Mouse (Mus musculus): ENCODE measurements at regions not wholly inside any gene's neighbourhood (a gene's known extent, or its start where the extent isn't known, plus 50 kb on each side); places are given as distances from the start of the nearest gene placed in this dataset.

DNA sequence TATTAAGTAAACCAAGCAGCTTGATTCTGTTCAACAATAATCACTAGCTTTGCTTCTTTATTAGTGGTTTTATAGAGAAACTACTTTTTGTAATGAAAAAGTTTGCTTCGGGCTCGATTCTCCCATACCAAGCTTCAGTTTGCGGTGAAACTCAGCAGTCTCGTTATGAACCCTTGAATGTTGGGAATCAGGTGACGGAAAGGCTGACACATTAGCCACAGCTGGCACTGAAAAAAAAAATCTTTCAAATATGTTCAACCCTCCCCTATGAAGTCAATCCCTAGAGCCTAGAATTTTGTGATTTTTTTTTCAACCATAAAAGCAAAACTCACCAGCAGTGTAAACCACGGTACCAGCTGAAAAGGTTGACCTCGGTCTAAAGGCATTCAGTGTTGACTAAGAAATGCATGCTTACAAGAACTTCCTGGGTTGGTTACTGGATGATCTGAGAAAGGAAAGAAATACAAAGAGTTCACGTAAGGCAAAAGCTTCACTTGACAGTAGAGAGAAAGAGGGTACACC is 223.4 kb downstream of the Sox4 start:
- Histone ChIP-seq H3K27me3 (ENCODE audit: control insufficient read depth, insufficient read depth, low read depth, low read length) (no peaks in the 10 kb centered on the region), H3K4me1 (ENCODE audit: control insufficient read depth, low read depth, low read length) (no peaks in the 10 kb centered on the region), H3K36me3 (ENCODE audit: control insufficient read depth, insufficient read depth) (no peaks in the 10 kb centered on the region), H3K9me3 (replicated peaks; ENCODE audit: control insufficient read depth, low read length) (no peaks in the 10 kb centered on the region), H3K27ac (ENCODE audit: low read length) (no peak overlapping the region), H3K4me3 (ENCODE audit: low read depth, low read length) (no peak overlapping the region), H3K9ac (ENCODE audit: low read depth, low read length) (no peak overlapping the region), H3K4me2 (ENCODE audit: low read depth, low read length) (no peak overlapping the region)
- no peak for ATAC-seq (ENCODE audit: low read depth)
- WGBS (ENCODE audit: insufficient replicate concordance): 76% methylated on average over 8 of the region's 8 CpGs

DNA sequence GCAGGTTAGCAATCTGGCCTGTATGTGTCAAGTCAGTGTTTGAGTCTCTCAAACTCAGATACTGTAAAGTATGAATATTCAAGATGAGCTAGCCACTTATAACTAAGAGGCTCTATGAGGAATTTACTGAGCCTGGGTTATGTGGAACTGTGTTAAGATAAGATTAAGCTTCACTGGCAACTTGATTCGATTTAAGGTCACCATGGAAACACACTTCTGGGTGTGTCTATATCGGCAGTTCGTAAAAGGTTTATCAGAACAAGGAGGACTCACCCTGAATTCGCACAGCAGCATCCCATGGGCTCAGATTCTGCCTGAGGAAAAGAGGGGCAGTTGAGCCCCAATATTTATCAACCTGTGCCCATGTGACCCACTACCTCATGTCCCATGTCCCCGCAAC is 224.7 kb downstream of the Sox4 start:
- Histone ChIP-seq H3K4me3 (ENCODE audit: low read depth, low read length) (no peak overlapping the region), H3K36me3 (ENCODE audit: control insufficient read depth, insufficient read depth) (no peaks in the 10 kb centered on the region), H3K27ac (ENCODE audit: low read length) (no peak overlapping the region), H3K27me3 (ENCODE audit: control insufficient read depth, insufficient read depth, low read depth, low read length) (no peaks in the 10 kb centered on the region), H3K9me3 (replicated peaks; ENCODE audit: control insufficient read depth, low read length) (no peaks in the 10 kb centered on the region), H3K9ac (ENCODE audit: low read depth, low read length) (no peak overlapping the region), H3K4me2 (ENCODE audit: low read depth, low read length) (no peak overlapping the region), H3K4me1 (ENCODE audit: control insufficient read depth, low read depth, low read length) (no peaks in the 10 kb centered on the region)
- no peak for ATAC-seq (ENCODE audit: low read depth)
- 25% methylated on average over 5 of the region's 5 CpGs for WGBS (ENCODE audit: insufficient replicate concordance)

DNA sequence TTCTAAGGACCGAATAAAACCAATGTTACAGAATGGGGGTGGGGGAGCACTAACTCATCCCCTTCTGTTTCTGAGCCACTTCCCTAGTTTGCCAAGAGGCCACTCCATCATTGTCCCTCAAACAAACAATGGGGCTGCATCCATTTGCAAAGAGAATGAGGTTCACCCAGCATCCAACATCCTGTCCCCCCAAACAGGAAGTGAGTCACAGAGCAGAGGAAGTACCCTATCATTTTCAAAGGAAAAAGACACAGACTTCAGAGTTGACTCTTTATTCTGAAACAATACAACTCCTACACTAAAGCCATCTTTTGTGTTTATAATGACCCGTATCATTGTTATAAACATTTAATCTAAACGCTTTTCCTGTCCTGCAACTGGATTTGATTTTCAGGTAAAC is 229.2 kb downstream of the Sox4 start:
- ATAC-seq (ENCODE audit: low read depth): no peak
- H3K4me1 ChIP-seq (ENCODE audit: control insufficient read depth, low read depth, low read length): no peaks in the 10 kb centered on the region
- no peak overlapping the region for H3K4me2 ChIP-seq (ENCODE audit: low read depth, low read length)
- 33% methylated on average over 3 of the region's 3 CpGs for whole genome bisulfite sequencing (ENCODE audit: insufficient replicate concordance)
- no peak overlapping the region for H3K4me3 ChIP-seq (ENCODE audit: low read depth, low read length)
- no peaks in the 10 kb centered on the region for H3K27me3 ChIP-seq (ENCODE audit: control insufficient read depth, insufficient read depth, low read depth, low read length)
- H3K36me3 ChIP-seq (ENCODE audit: control insufficient read depth, insufficient read depth): no peaks in the 10 kb centered on the region
- H3K27ac ChIP-seq (ENCODE audit: low read length): no peak overlapping the region
- no peaks in the 10 kb centered on the region for H3K9me3 ChIP-seq (replicated peaks; ENCODE audit: control insufficient read depth, low read length)
- no peak overlapping the region for H3K9ac ChIP-seq (ENCODE audit: low read depth, low read length)

DNA sequence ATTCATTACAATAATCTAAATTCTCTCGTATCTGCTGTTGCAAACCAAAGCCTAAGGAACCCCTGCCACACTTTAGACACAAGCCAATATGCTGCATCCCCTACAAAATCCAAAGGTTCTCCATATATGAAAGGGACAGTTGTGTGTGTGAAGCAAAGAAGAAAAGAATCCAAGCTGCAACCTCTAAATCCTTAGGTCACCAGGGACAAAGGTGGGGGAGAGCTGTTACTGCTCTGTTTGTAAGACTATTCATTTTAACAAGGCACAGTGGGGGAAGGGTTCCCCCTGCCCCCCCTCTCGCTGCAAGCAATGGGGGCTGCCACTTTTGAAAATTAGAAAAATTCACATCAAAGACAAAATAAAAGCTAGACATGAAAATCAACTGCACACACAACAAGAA is 231.4 kb downstream of the Sox4 start:
- Histone ChIP-seq H3K4me2 (ENCODE audit: low read depth, low read length) (no peak overlapping the region), H3K27ac (ENCODE audit: low read length) (no peak overlapping the region), H3K36me3 (ENCODE audit: control insufficient read depth, insufficient read depth) (no peaks in the 10 kb centered on the region), H3K27me3 (ENCODE audit: control insufficient read depth, insufficient read depth, low read depth, low read length) (no peaks in the 10 kb centered on the region), H3K4me1 (ENCODE audit: control insufficient read depth, low read depth, low read length) (no peaks in the 10 kb centered on the region), H3K9me3 (replicated peaks; ENCODE audit: control insufficient read depth, low read length) (no peaks in the 10 kb centered on the region), H3K4me3 (ENCODE audit: low read depth, low read length) (no peak overlapping the region), H3K9ac (ENCODE audit: low read depth, low read length) (no peak overlapping the region)
- no peak for ATAC-seq (ENCODE audit: low read depth)
- WGBS (ENCODE audit: insufficient replicate concordance): 62% methylated on average over 2 of the region's 2 CpGs

DNA sequence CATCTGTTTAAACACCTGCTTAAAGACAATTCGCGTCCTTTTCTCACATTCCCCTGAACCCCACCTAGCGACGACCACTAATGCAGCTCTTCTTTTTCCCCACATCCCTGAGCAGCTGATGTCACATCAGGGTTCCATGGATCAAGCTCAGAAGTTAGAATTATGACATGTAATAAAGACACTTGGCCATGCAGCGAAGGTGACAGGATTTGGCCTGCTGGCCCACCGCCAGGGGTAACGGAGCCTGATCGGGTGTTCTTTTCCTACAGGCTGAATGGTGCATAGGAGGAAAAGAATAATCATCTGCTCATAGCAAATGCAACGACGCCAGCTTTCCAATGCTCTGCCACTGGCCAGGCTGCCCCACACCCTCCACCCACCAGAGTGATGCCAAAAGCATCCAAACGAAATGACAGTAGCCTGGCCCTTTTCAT is 231.9 kb downstream of the Sox4 start:
- H3K9ac ChIP-seq (ENCODE audit: low read depth, low read length): no peak overlapping the region
- WGBS (ENCODE audit: insufficient replicate concordance): 74% methylated on average over 11 of the region's 11 CpGs
- H3K27me3 ChIP-seq (ENCODE audit: control insufficient read depth, insufficient read depth, low read depth, low read length): no peaks in the 10 kb centered on the region
- H3K4me1 ChIP-seq (ENCODE audit: control insufficient read depth, low read depth, low read length): no peaks in the 10 kb centered on the region
- H3K9me3 ChIP-seq (replicated peaks; ENCODE audit: control insufficient read depth, low read length): no peaks in the 10 kb centered on the region
- no peaks in the 10 kb centered on the region for H3K36me3 ChIP-seq (ENCODE audit: control insufficient read depth, insufficient read depth)
- no peak overlapping the region for H3K27ac ChIP-seq (ENCODE audit: low read length)
- no peak overlapping the region for H3K4me2 ChIP-seq (ENCODE audit: low read depth, low read length)
- H3K4me3 ChIP-seq (ENCODE audit: low read depth, low read length): no peak overlapping the region
- no peak for ATAC-seq (ENCODE audit: low read depth)

DNA sequence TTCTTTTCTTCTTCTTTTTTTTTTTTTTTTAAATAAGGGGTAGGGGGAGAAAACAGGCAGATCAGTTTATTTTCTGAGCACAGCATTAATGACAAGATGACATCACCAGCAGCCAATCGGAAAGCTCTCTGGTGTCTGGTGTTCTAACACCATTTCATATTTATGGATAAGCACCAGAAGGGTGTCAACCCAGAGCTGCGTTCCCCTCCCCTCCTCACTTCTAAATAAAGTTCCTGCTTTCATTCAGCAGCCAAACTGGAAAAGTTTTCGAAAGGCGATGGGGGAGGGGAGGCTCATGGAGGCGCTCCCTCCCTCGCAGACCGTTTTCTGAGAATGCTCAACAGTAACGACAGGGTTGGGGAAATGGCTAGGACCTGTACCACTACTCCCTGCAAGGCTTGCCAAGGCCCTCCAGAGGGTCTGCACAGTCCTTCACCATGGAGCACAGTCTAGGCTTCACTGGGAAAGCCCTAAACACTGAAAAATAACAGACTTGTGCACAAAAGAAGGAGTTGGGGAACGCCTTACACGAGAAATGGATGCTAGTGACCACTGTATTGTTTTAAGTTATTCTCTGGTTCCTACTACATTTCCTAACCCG is 232.8 kb downstream of the Sox4 start:
- no peak overlapping the region for H3K9ac ChIP-seq (ENCODE audit: low read depth, low read length)
- no peaks in the 10 kb centered on the region for H3K4me1 ChIP-seq (ENCODE audit: control insufficient read depth, low read depth, low read length)
- no peaks in the 10 kb centered on the region for H3K9me3 ChIP-seq (replicated peaks; ENCODE audit: control insufficient read depth, low read length)
- no peak overlapping the region for H3K27ac ChIP-seq (ENCODE audit: low read length)
- H3K36me3 ChIP-seq (ENCODE audit: control insufficient read depth, insufficient read depth): no peaks in the 10 kb centered on the region
- H3K4me3 ChIP-seq (ENCODE audit: low read depth, low read length): no peak overlapping the region
- no peak for ATAC-seq (ENCODE audit: low read depth)
- 33% methylated on average over 11 of the region's 11 CpGs for WGBS (ENCODE audit: insufficient replicate concordance)
- H3K4me2 ChIP-seq (ENCODE audit: low read depth, low read length): no peak overlapping the region
- H3K27me3 ChIP-seq (ENCODE audit: control insufficient read depth, insufficient read depth, low read depth, low read length): no peaks in the 10 kb centered on the region

DNA sequence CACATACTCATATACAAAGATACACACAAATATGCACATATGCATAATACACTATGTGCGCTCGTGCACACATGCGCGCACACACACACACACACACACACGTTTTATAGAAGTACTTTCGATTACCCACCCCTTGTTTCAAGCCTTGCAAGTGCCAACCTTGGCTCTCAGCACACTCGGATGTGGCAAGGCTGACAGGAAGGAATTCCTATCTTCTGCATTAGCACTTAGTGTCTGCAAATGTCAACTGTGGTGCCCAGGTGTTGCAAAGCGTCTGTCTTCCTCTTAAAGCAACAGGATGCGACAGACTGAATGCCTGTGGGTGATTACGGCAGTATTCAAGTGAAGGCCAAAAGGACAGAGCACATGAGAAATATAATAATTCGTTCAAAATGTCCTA is 233.3 kb downstream of the Sox4 start:
- H3K27me3 ChIP-seq (ENCODE audit: control insufficient read depth, insufficient read depth, low read depth, low read length): no peaks in the 10 kb centered on the region
- WGBS (ENCODE audit: insufficient replicate concordance): 43% methylated on average over 11 of the region's 11 CpGs
- no peak overlapping the region for H3K4me3 ChIP-seq (ENCODE audit: low read depth, low read length)
- H3K4me2 ChIP-seq (ENCODE audit: low read depth, low read length): no peak overlapping the region
- no peaks in the 10 kb centered on the region for H3K36me3 ChIP-seq (ENCODE audit: control insufficient read depth, insufficient read depth)
- H3K9ac ChIP-seq (ENCODE audit: low read depth, low read length): no peak overlapping the region
- ATAC-seq (ENCODE audit: low read depth): no peak
- no peaks in the 10 kb centered on the region for H3K4me1 ChIP-seq (ENCODE audit: control insufficient read depth, low read depth, low read length)
- no peak overlapping the region for H3K27ac ChIP-seq (ENCODE audit: low read length)
- no peaks in the 10 kb centered on the region for H3K9me3 ChIP-seq (replicated peaks; ENCODE audit: control insufficient read depth, low read length)

DNA sequence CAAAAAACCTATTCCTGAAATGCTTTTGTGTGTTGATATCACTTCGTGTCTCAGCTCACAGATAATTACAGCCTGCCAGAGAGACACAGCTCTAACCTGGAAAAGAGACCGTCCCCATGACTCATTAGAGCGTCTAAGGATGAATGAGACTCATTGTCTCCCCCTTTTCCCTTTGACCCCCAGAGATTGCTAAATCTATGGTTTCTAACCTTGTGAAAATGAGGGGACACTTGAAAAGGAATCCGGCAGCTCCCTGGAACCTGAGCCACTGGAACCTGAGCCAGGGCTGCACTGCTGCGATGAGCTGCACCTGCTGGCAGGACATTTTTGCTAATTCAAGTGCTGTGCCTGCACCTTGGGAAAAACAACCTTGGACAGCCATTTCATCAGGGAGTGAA is 234.6 kb downstream of the Sox4 start:
- H3K27ac ChIP-seq (ENCODE audit: low read length): no peak overlapping the region

DNA sequence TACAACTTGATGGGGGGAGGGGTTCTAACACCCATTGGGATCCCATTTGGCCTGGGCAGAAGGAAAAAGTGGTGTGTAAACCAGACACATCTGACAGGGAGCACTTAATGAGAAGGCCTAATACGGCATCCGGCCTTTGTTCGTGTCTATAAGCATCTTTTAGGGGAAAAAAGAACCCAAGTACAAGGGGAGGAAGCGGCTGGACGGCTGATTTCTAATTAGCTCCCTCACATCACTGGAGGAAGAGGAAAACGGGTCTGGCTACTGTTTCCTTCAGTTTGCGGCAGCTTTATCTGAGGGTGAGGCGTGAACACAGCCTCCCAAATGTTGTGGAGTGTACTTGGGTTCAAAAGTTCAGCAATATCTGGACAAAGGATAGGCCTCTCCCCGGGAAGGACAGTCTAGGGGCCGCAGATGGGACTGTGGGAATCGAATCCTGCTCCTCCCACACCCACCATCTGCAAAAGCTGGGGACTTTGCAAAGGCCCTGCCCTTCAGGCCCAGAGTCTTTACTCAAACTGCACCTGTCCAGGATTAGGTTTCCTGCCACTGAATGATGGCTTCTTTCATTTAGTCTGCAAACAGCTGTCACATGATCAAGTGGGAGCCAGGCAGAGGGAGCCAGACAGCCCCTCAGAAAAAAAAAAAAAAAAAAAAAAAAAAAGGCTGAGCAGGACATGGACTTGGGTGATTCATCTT is 235.2 kb downstream of the Sox4 start:
- no peaks in the 10 kb centered on the region for H3K4me1 ChIP-seq (ENCODE audit: control insufficient read depth, low read depth, low read length)
- no peak overlapping the region for H3K4me2 ChIP-seq (ENCODE audit: low read depth, low read length)
- H3K27ac ChIP-seq (ENCODE audit: low read length): no peak overlapping the region
- H3K36me3 ChIP-seq (ENCODE audit: control insufficient read depth, insufficient read depth): no peaks in the 10 kb centered on the region
- peak; percentile 39; the same call in 1 of the 2 replicates for ATAC-seq (ENCODE audit: low read depth)
- H3K9me3 ChIP-seq (replicated peaks; ENCODE audit: control insufficient read depth, low read length): no peaks in the 10 kb centered on the region
- no peak overlapping the region for H3K9ac ChIP-seq (ENCODE audit: low read depth, low read length)
- H3K27me3 ChIP-seq (ENCODE audit: control insufficient read depth, insufficient read depth, low read depth, low read length): no peaks in the 10 kb centered on the region
- no peak overlapping the region for H3K4me3 ChIP-seq (ENCODE audit: low read depth, low read length)
- WGBS (ENCODE audit: insufficient replicate concordance): 18% methylated on average over 11 of the region's 11 CpGs

More for the DNA sequence above, 234.6 kb downstream of the Sox4 start:
- H3K9ac ChIP-seq (ENCODE audit: low read depth, low read length): no peak overlapping the region
- no peaks in the 10 kb centered on the region for H3K36me3 ChIP-seq (ENCODE audit: control insufficient read depth, insufficient read depth)
- no peaks in the 10 kb centered on the region for H3K27me3 ChIP-seq (ENCODE audit: control insufficient read depth, insufficient read depth, low read depth, low read length)
- H3K4me2 ChIP-seq (ENCODE audit: low read depth, low read length): no peak overlapping the region
- no peaks in the 10 kb centered on the region for H3K4me1 ChIP-seq (ENCODE audit: control insufficient read depth, low read depth, low read length)
- no peaks in the 10 kb centered on the region for H3K9me3 ChIP-seq (replicated peaks; ENCODE audit: control insufficient read depth, low read length)
- no peak for ATAC-seq (ENCODE audit: low read depth)
- 61% methylated on average over 5 of the region's 5 CpGs for WGBS (ENCODE audit: insufficient replicate concordance)
- no peak overlapping the region for H3K4me3 ChIP-seq (ENCODE audit: low read depth, low read length)
